Mouse (Mus musculus) lung, postnatal 0 days (tissue): Measurements from ENCODE around the gene Dhodh. TPM values are rescaled to one million over a fixed set of nuclear protein-coding genes. Genes with fewer than 3 reads are reported as not detected.
A peak's percentile ranks its signal among the peaks of the same experiment; 100 is the strongest.

ENCODE experiments used
- ATAC-seq: fragments of 200-750 bp; cut with Nextera tagmentation; 2 replicates; pipeline ENCODE4 v1.8.0; 2017; ENCODE audit warnings: moderate library complexity
- DNase-seq: peaks from one replicate; pipeline ENCODE4 v3.0.0-alpha.2; 2016; ENCODE audit warnings: low spot score
- H3K27ac ChIP-seq: fragments of 300-500 bp; sonication (generic); 2 replicates; pipeline ENCODE4 v1.5.1; 2014; ENCODE audit warnings: antibody characterized with exemption, mild to moderate bottlenecking, low read length, mixed read lengths
- H3K27me3 ChIP-seq: fragments of 300-500 bp; sonication (generic); replicated peaks from 2 replicates; pipeline ENCODE4 v1.6.1; 2014; ENCODE audit warnings: low read length, mixed read lengths; ENCODE audit not compliant: insufficient read depth
- H3K36me3 ChIP-seq: fragments of 300-500 bp; sonication (generic); 2 replicates; pipeline ENCODE4 v1.6.1; 2014; ENCODE audit warnings: low read length, mixed read lengths; ENCODE audit not compliant: insufficient read depth
- H3K4me1 ChIP-seq: fragments of 300-500 bp; sonication (generic); 2 replicates; pipeline ENCODE4 v1.6.1; 2014; ENCODE audit warnings: antibody characterized with exemption, low read depth, low read length, mixed read lengths; ENCODE audit not compliant: insufficient read depth
- H3K4me2 ChIP-seq: fragments of 300-500 bp; sonication (generic); replicated peaks from 2 replicates; pipeline ENCODE4 v1.6.1; 2014; ENCODE audit warnings: low read depth, mild to moderate bottlenecking, low read length, moderate library complexity, mixed read lengths
- H3K4me3 ChIP-seq: fragments of 300-500 bp; sonication (generic); 2 replicates; pipeline ENCODE4 v1.5.1; 2014; ENCODE audit warnings: low read depth, low read length
- H3K9ac ChIP-seq: fragments of 300-500 bp; sonication (generic); replicated peaks from 2 replicates; pipeline ENCODE4 v1.6.1; 2014; ENCODE audit warnings: low read depth, mild to moderate bottlenecking
- H3K9me3 ChIP-seq: fragments of 300-500 bp; sonication (generic); 2 replicates; pipeline ENCODE4 v1.6.1; 2016; ENCODE audit warnings: low read length, mixed read lengths
- CTCF ChIP-seq: IDR thresholded peaks from 2 replicates; pipeline ENCODE4 v1.5.1; 2016; ENCODE audit warnings: antibody characterized with exemption, mild to moderate bottlenecking
- EP300 ChIP-seq: IDR thresholded peaks from 2 replicates; pipeline ENCODE4 v1.6.1; 2016; ENCODE audit warnings: antibody characterized with exemption, mild to moderate bottlenecking, control low read depth
- WGBS: fragments of 180-500 bp; shearing (Covaris S2); extraction: QIAGEN DNeasy Blood & Tissue Kit; methylation state at CpG from one replicate; pipeline ENCODE4 v1.1.7; 2014; 5-methylcytosine and 5-hydroxymethylcytosine counted together
- polyA plus RNA-seq: library from polyadenylated mRNA; unstranded; fragments of >200 nt; fragmentation: Nextera tagmentation; extraction: Ambion mirVana; gene quantifications from 2 replicates; pipeline ENCODE4 v1.2.1, GENCODE M21; 2015

The Dhodh gene
- 16.2 and 18.5 TPM in 2 replicates for polyA plus RNA-seq

- under 1% methylated on average over 42 of the region's 42 CpGs for WGBS
- ATAC-seq (peak; percentile 99), DNase-seq (peak; percentile 97)
- Histone ChIP-seq H3K9ac (peak within 1 kb of the TSS; percentile 74), H3K4me1 (0 out of 2 replicates have a peak, but pooled peaks cover 11% of the 10 kb centered on the region), H3K27ac (peak within 1 kb of the TSS; percentile 97), H3K27me3 (no peaks in the 10 kb centered on the region), H3K4me3 (peak within 1 kb of the TSS; percentile 60), H3K9me3 (no peaks in the 10 kb centered on the region), H3K4me2 (peak within 1 kb of the TSS; percentile 83), H3K36me3 (peaks cover 5% of the 10 kb centered on the region; the same call in 1 of the 2 replicates)
- TF ChIP-seq EP300, result 0 out of 2 replicates have a peak, but pooled peaks have one; percentile 59
- TF ChIP-seq CTCF, result peak; percentile 48
Measured at GRCm38 (mm10) chr8:109608271-109609152, at the start of gene Dhodh. TSS of gene Dhodh (minus strand) at chr8:109608673.

GRCm38 (mm10) chr8:109656860-109657259 is 48.4 kb upstream of the Dhodh start:
- DNase-seq (no peak), ATAC-seq (no peak)
- WGBS, result 79% methylated on average over 3 of the region's 3 CpGs
- no peaks in the 10 kb centered on the region for H3K9me3 ChIP-seq
- no peaks in the 10 kb centered on the region for H3K36me3 ChIP-seq
- TF ChIP-seq EP300 (no peak), CTCF (no peak)
- no peak overlapping the region for H3K4me3 ChIP-seq
- H3K9ac ChIP-seq, result no peak overlapping the region
- H3K4me1 ChIP-seq, result no peaks in the 10 kb centered on the region
- H3K27me3 ChIP-seq, result no peaks in the 10 kb centered on the region
- H3K27ac ChIP-seq, result no peak overlapping the region
- no peak overlapping the region for H3K4me2 ChIP-seq

GRCm38 (mm10) chr8:109650801-109651200 is 42.3 kb upstream of the Dhodh start:
- TF ChIP-seq CTCF (no peak), EP300 (no peak)
- H3K9ac ChIP-seq, result no peak overlapping the region

GRCm38 (mm10) chr8:109648469-109648868 is 40.0 kb upstream of the Dhodh start:
- H3K4me3 ChIP-seq, result no peak overlapping the region
- no peak overlapping the region for H3K27ac ChIP-seq
- no peaks in the 10 kb centered on the region for H3K4me1 ChIP-seq
- no peaks in the 10 kb centered on the region for H3K9me3 ChIP-seq
- DNase-seq (no peak), ATAC-seq (no peak)
- no peaks in the 10 kb centered on the region for H3K27me3 ChIP-seq
- WGBS, result 30% methylated on average over 7 of the region's 7 CpGs
- TF ChIP-seq CTCF, result no peak
- TF ChIP-seq EP300, result no peak
- no peak overlapping the region for H3K9ac ChIP-seq
- no peak overlapping the region for H3K4me2 ChIP-seq
- H3K36me3 ChIP-seq, result no peaks in the 10 kb centered on the region

More at GRCm38 (mm10) chr8:109650801-109651200, 42.3 kb upstream of the Dhodh start:
- no peak overlapping the region for H3K4me2 ChIP-seq
- no peaks in the 10 kb centered on the region for H3K36me3 ChIP-seq
- no peak for ATAC-seq
- H3K27ac ChIP-seq, result no peak overlapping the region
- no peak overlapping the region for H3K4me3 ChIP-seq
- H3K4me1 ChIP-seq, result no peaks in the 10 kb centered on the region
- WGBS, result 73% methylated on average over 10 of the region's 10 CpGs
- H3K9me3 ChIP-seq, result no peaks in the 10 kb centered on the region
- no peaks in the 10 kb centered on the region for H3K27me3 ChIP-seq
- no peak for DNase-seq

- WGBS, result 51% methylated on average over 11 of the region's 11 CpGs
- no peak for DNase-seq
- no peaks in the 10 kb centered on the region for H3K9me3 ChIP-seq
- H3K4me2 ChIP-seq, result no peak overlapping the region
- H3K27me3 ChIP-seq, result no peaks in the 10 kb centered on the region
- no peaks in the 10 kb centered on the region for H3K36me3 ChIP-seq
- ATAC-seq, result no peak
- H3K4me3 ChIP-seq, result no peak overlapping the region
- H3K4me1 ChIP-seq, result no peaks in the 10 kb centered on the region
- H3K27ac ChIP-seq, result no peak overlapping the region
- no peak overlapping the region for H3K9ac ChIP-seq
- TF ChIP-seq EP300 (no peak), CTCF (no peak)
Measured at GRCm38 (mm10) chr8:109647331-109647730, 38.9 kb upstream of the Dhodh start.

GRCm38 (mm10) chr8:109641236-109641635 is 32.8 kb upstream of the Dhodh start:
- Histone ChIP-seq H3K9ac (no peak overlapping the region), H3K4me1 (no peaks in the 10 kb centered on the region), H3K36me3 (no peaks in the 10 kb centered on the region), H3K4me2 (no peak overlapping the region), H3K4me3 (no peak overlapping the region), H3K27ac (no peak overlapping the region), H3K9me3 (no peaks in the 10 kb centered on the region), H3K27me3 (no peaks in the 10 kb centered on the region)
- DNase-seq (no peak), ATAC-seq (no peak)
- 66% methylated on average over 5 of the region's 5 CpGs for WGBS
- TF ChIP-seq CTCF (no peak), EP300 (no peak)
